Comparison of ENCODE assay signal across 8 mouse cellular contexts in genomic region chr7:125444464-125445401, GRCm38 (mm10). TPM values are rescaled to one million over a fixed set of nuclear protein-coding genes. Genes with fewer than 3 reads are reported as not detected.
A peak's percentile ranks its signal among the peaks of the same experiment; 100 is the strongest.
DNase-seq lines count a peak whose midpoint lies in the region; ATAC-seq lines count a peak whose summit lies in the region.

Gene Kdm8 (plus strand): TSS chr7:125444676.

- H3K9ac ChIP-seq in hindbrain, embryonic 14.5 days, result peak within 1 kb of the TSS; percentile 70

- no peaks in the 10 kb centered on the region for H3K27me3 ChIP-seq in hindbrain, embryonic 14.5 days (ENCODE audit: control insufficient read depth, insufficient read depth, low read length)

- peak; percentile 98 for ATAC-seq in hindbrain, embryonic 14.5 days (ENCODE audit: low FRiP score)

- 2% methylated on average over 61 of the region's 61 CpGs for WGBS in hindbrain, embryonic 14.5 days

- H3K4me2 ChIP-seq in hindbrain, embryonic 14.5 days (replicated peaks), result peak within 1 kb of the TSS; percentile 97

- H3K9me3 ChIP-seq in hindbrain, embryonic 14.5 days (ENCODE audit: control insufficient read depth, low read length), result no peaks in the 10 kb centered on the region

- peaks cover 18% of the 10 kb centered on the region for H3K4me1 ChIP-seq in hindbrain, embryonic 14.5 days (replicated peaks; ENCODE audit: control insufficient read depth, insufficient read depth, low read length)

- H3K36me3 ChIP-seq in hindbrain, embryonic 14.5 days (replicated peaks; ENCODE audit: control insufficient read depth, insufficient read depth), result no peaks in the 10 kb centered on the region

- H3K27ac ChIP-seq in hindbrain, embryonic 14.5 days, result peak within 1 kb of the TSS; percentile 97

- H3K4me3 ChIP-seq in hindbrain, embryonic 14.5 days (replicated peaks; ENCODE audit: low read length), result peak within 1 kb of the TSS; percentile 53

- DNase-seq in R1 (ENCODE audit: low read depth, low spot score), result peak; percentile 99
- DNase-seq in cerebellum, postnatal 25 days, result peak; percentile 95 to 96
- DNase-seq in frontal cortex, postnatal 25 days (ENCODE audit: low spot score in 2 of 2), result peak; percentile 77 to 86
- DNase-seq in hindbrain, embryonic 14.5 days (ENCODE audit: low spot score), result peak; percentile 92
- peak; percentile 91 to 92 for DNase-seq in layer of hippocampus, postnatal 36 days
- peak; percentile 96 for DNase-seq in lung, postnatal 36 days
- DNase-seq in retina, postnatal 1 day, result peak; percentile 97
- DNase-seq in urinary bladder, adult 18-20 months (ENCODE audit: low spot score in 2 of 2), result peak; percentile 88 to 94

RNA-seq across cellular contexts. Expression of gene Kdm8, which starts in this region (rescaled TPM):
- 4.1 and 5.2 TPM in 2 replicates for polyA plus RNA-seq in hindbrain, embryonic 14.5 days (2014; fragmentation: Nextera tagmentation; extraction: Ambion mirVana)
- total RNA-seq in layer of hippocampus, postnatal 36 days (2021), result 1 to 10 TPM; 3.5 to 3.9 TPM

Comparison
In these comparisons a context has a peak if more than half of its experiments do, and no peak if none do; other contexts are left out.
1. Peak in every context shown above with its lines: DNase-seq, ATAC-seq, H3K4me3 ChIP-seq and H3K27ac ChIP-seq.